ENCODE assay signal across 8 mouse cellular contexts in the genomic region with DNA sequence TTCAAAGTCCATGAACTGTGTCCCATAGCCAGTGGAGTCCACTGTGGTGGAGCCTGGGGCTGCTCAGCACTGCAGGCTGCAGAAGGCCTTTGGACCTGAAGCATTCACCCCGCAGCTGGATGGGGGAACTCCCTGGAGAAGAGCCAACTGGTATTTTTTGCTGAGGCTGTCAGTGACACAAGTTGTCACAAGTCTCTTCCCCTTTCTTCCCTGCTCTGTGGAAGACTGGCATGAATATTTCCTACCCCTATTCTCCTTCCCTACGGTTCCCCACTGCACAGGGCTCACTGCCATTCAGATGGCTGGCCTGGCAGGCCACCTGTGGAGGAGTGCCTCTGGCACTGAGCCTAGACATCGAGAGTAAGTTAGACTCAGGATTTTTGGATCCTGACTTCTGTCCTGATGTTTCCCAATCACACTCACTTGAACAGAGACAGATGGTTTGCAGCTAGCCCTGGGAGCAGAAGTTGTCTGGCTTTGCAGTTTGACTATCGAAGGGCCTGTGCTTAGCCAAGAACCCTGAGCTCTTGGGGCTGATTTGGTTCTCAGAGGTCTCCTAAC. TPM values are rescaled to one million over a fixed set of nuclear protein-coding genes. Genes with fewer than 3 reads are reported as not detected.
A peak's percentile ranks its signal among the peaks of the same experiment; 100 is the strongest.
DNase-seq lines count a peak whose midpoint lies in the region; ATAC-seq and TF ChIP-seq lines count a peak whose summit lies in the region.

No protein-coding gene starts in this region.

- H3K36me3 ChIP-seq in MEL (ENCODE audit: control insufficient read depth in 1 of 2, insufficient read depth in 2 of 2, low read length in 2 of 2): no peaks in the 10 kb centered on the region
- no peaks in the 10 kb centered on the region for H3K36me3 ChIP-seq in hindbrain, embryonic 16.5 days (ENCODE audit: control insufficient read depth, insufficient read depth, low read length)
- no peaks in the 10 kb centered on the region for H3K36me3 ChIP-seq in midbrain, embryonic 16.5 days (ENCODE audit: control insufficient read depth, insufficient read depth, low read length)

- H3K79me2 ChIP-seq in MEL (ENCODE audit: control insufficient read depth, insufficient read depth, low read length, poor library complexity): no peaks in the 10 kb centered on the region

- H3K27ac ChIP-seq in MEL (ENCODE audit: control insufficient read depth, low read depth, low read length): no peak overlapping the region
- H3K27ac ChIP-seq in gastrocnemius, adult 2 months: peak overlapping the region; percentile 73
- H3K27ac ChIP-seq in hindbrain, embryonic 16.5 days (ENCODE audit: low read depth, low read length): no peak overlapping the region
- H3K27ac ChIP-seq in midbrain, embryonic 16.5 days (ENCODE audit: low read length): 0 out of 2 replicates have a peak overlapping the region, but pooled peaks have one; percentile 0

- TF ChIP-seq RAD21 in MEL (IDR thresholded peaks at IDR 0.05; ENCODE audit: low read depth, low read length): no peak

- H3K9ac ChIP-seq in MEL (ENCODE audit: control insufficient read depth, low read depth, low read length, poor library complexity, severe bottlenecking): no peak overlapping the region
- H3K9ac ChIP-seq in hindbrain, embryonic 16.5 days (ENCODE audit: low read depth, low read length): no peak overlapping the region
- no peak overlapping the region for H3K9ac ChIP-seq in midbrain, embryonic 16.5 days (ENCODE audit: low read depth, low read length)

- no peaks in the 10 kb centered on the region; a peak in 2 of 4 replicates for H3K27me3 ChIP-seq in MEL (ENCODE audit: control insufficient read depth in 1 of 2, insufficient read depth in 2 of 2, low read length in 2 of 2)
- no peaks in the 10 kb centered on the region for H3K27me3 ChIP-seq in hindbrain, embryonic 16.5 days (replicated peaks; ENCODE audit: control insufficient read depth, insufficient read depth, low read length)
- no peaks in the 10 kb centered on the region for H3K27me3 ChIP-seq in midbrain, embryonic 16.5 days (ENCODE audit: control insufficient read depth, insufficient read depth, low read depth, low read length)

- no peaks in the 10 kb centered on the region for H3K4me1 ChIP-seq in MEL (ENCODE audit: control insufficient read depth in 1 of 2, insufficient read depth in 2 of 2, low read length in 2 of 2)
- H3K4me1 ChIP-seq in hindbrain, embryonic 16.5 days (ENCODE audit: control insufficient read depth, insufficient read depth, low read depth, low read length): no peaks in the 10 kb centered on the region
- H3K4me1 ChIP-seq in midbrain, embryonic 16.5 days (ENCODE audit: control insufficient read depth, insufficient read depth, low read length): peaks cover 6% of the 10 kb centered on the region

- no peak overlapping the region for H3K4me2 ChIP-seq in hindbrain, embryonic 16.5 days (ENCODE audit: low read length)
- no peak overlapping the region for H3K4me2 ChIP-seq in midbrain, embryonic 16.5 days (ENCODE audit: low read length)

- peak; percentile 83 for ATAC-seq in hindbrain, embryonic 16.5 days
- peak; percentile 62; the same call in 1 of the 2 replicates for ATAC-seq in midbrain, embryonic 16.5 days

- intact Hi-C loops in gastrocnemius, adult 2 months (cut with DNase I): loop anchor here (10.0 kb wide), 1 partner anchor 140 kb away; no protein-coding TSS in a partner anchor
- intact Hi-C loops in left cerebral cortex, postnatal 36 days (cut with DNase I): no loop called here

- H3K9me3 ChIP-seq in MEL (replicated peaks; ENCODE audit: insufficient read depth, low read length): no peaks in the 10 kb centered on the region
- H3K9me3 ChIP-seq in hindbrain, embryonic 16.5 days (ENCODE audit: control insufficient read depth, low read length): no peaks in the 10 kb centered on the region
- H3K9me3 ChIP-seq in midbrain, embryonic 16.5 days (replicated peaks; ENCODE audit: control insufficient read depth, low read length, poor library complexity, severe bottlenecking): no peaks in the 10 kb centered on the region

- TF ChIP-seq CTCF in MEL (IDR thresholded peaks at IDR 0.05 in 2 of 3, conservative IDR thresholded peaks at IDR 0.05 in 1 of 3; ENCODE audit: control insufficient read depth in 1 of 3, insufficient read depth in 1 of 3, low read depth in 2 of 3, low read length in 3 of 3, poor library complexity in 1 of 3, severe bottlenecking in 1 of 3): no peak
- TF ChIP-seq CTCF in gastrocnemius, adult 2 months (IDR thresholded peaks at IDR 0.05): no peak

- no peak for TF ChIP-seq EP300 in MEL (IDR thresholded peaks at IDR 0.05; ENCODE audit: low read depth in 1 of 2, low read length in 2 of 2)

- peak; percentile 76 for DNase-seq in adrenal gland, postnatal 10 days
- DNase-seq in adrenal gland, postnatal 4 days (ENCODE audit: low spot score in 2 of 2): no peak
- DNase-seq in MEL (ENCODE audit: low read depth, low spot score): peak; percentile 19
- peak; percentile 74 for DNase-seq in gastrocnemius, adult 2 months
- DNase-seq in left cerebral cortex, postnatal 36 days (ENCODE audit: low spot score in 2 of 2): peak; percentile 54 to 55
- no peak for DNase-seq in thymus, postnatal 25 days

- H3K4me3 ChIP-seq in MEL (ENCODE audit: control insufficient read depth in 1 of 2, insufficient read depth in 1 of 2, low read depth in 2 of 2, low read length in 2 of 2): no peak overlapping the region
- no peak overlapping the region for H3K4me3 ChIP-seq in gastrocnemius, adult 2 months
- H3K4me3 ChIP-seq in hindbrain, embryonic 16.5 days (ENCODE audit: low read length): no peak overlapping the region
- no peak overlapping the region for H3K4me3 ChIP-seq in midbrain, embryonic 16.5 days (ENCODE audit: low read depth, low read length)

- WGBS in hindbrain, embryonic 16.5 days: 29% methylated on average over 4 of the region's 4 CpGs
- WGBS in midbrain, embryonic 16.5 days: 64% methylated on average over 4 of the region's 4 CpGs

- TF ChIP-seq POLR2A in MEL (IDR thresholded peaks at IDR 0.05; ENCODE audit: control insufficient read depth in 1 of 2, insufficient read depth in 1 of 2, low read depth in 1 of 2, low read length in 2 of 2, poor library complexity in 1 of 2): no peak

TF ChIP-seq in MEL, 35 proteins besides CTCF, POLR2A, EP300 and RAD21:
- TF ChIP-seq JUND (IDR thresholded peaks at IDR 0.05; ENCODE audit: low read depth, low read length) (no peak), NRF1 (IDR thresholded peaks at IDR 0.05; ENCODE audit: insufficient read depth, low read depth, low read length, poor library complexity, severe bottlenecking) (no peak), MAX (IDR thresholded peaks at IDR 0.05; ENCODE audit: low read length) (no peak), ZKSCAN1 (IDR thresholded peaks at IDR 0.05; ENCODE audit: low read depth, low read length) (no peak), SMC3 (IDR thresholded peaks at IDR 0.05; ENCODE audit: low read depth, low read length) (no peak), POLR2AphosphoS5 (IDR thresholded peaks at IDR 0.05; ENCODE audit: borderline replicate concordance, low read depth, low read length) (no peak), GATA1 (IDR thresholded peaks at IDR 0.05; ENCODE audit: low read depth, low read length) (no peak), MXI1 (IDR thresholded peaks at IDR 0.05; ENCODE audit: low read depth, low read length) (no peak), POLR2AphosphoS2 (IDR thresholded peaks at IDR 0.05; ENCODE audit: low read length) (no peak), ZMIZ1 (IDR thresholded peaks at IDR 0.05; ENCODE audit: low read depth, low read length) (no peak), KAT2A (conservative IDR thresholded peaks at IDR 0.05; ENCODE audit: low read depth, low read length) (no peak), TAL1 (IDR thresholded peaks at IDR 0.05; ENCODE audit: low read length) (no peak), MEF2A (IDR thresholded peaks at IDR 0.05; ENCODE audit: extremely low read depth, insufficient replicate concordance, low read depth, low read length, poor library complexity, severe bottlenecking) (no peak)

RNA-seq across cellular contexts. Expression of a gene that starts 12.1 kb away (rescaled TPM):
- not detected for total RNA-seq in adrenal gland, postnatal 10 days (2021)
- total RNA-seq in adrenal gland, postnatal 4 days (2021): under 1 TPM in 1 of 2 experiments, not detected in 1; 0.36 TPM
- total RNA-seq in MEL (2012; rRNA removed): not detected in 2 replicates
- under 1 TPM in 1 of 2 experiments, not detected in 1; 0.60 TPM for polyA plus RNA-seq in MEL (2012; ENCODE audit: insufficient read depth in 1 of 2, insufficient read length in 2 of 2, low read depth in 1 of 2, low replicate concordance in 2 of 2, missing spikeins in 1 of 2)
- total RNA-seq in gastrocnemius, adult 2 months (2021): not detected
- polyA plus RNA-seq in hindbrain, embryonic 16.5 days (2015; fragmentation: Nextera tagmentation; extraction: Ambion mirVana): not detected in 2 replicates
- total RNA-seq in left cerebral cortex, postnatal 36 days (2021): not detected
- polyA plus RNA-seq in midbrain, embryonic 16.5 days (2015; fragmentation: Nextera tagmentation; extraction: Ambion mirVana): not detected in 2 replicates

Comparison
In these comparisons a context has a peak if more than half of its experiments do, and no peak if none do; other contexts are left out.
1. DNase-seq: peak in adrenal gland, postnatal 10 days (single experiment), MEL (single experiment), gastrocnemius, adult 2 months (single experiment) and left cerebral cortex, postnatal 36 days (2 of 2); none in adrenal gland, postnatal 4 days (0 of 2) and thymus, postnatal 25 days (single experiment).
2. H3K27ac ChIP-seq: peak in gastrocnemius, adult 2 months (single experiment) and midbrain, embryonic 16.5 days (single experiment); none in MEL (single experiment) and hindbrain, embryonic 16.5 days (single experiment).